18 mouse cellular contexts compared by ENCODE assay signal in genomic region chr17:78769341-78769740, GRCm38 (mm10). TPM values are rescaled to one million over a fixed set of nuclear protein-coding genes. Genes with fewer than 3 reads are reported as not detected.
DNase-seq lines count a peak whose midpoint lies in the region; ATAC-seq lines count a peak whose summit lies in the region.
"Had no signal": no experiment of that assay in that cellular context is flagged by ENCODE, and none has a peak within 500 bp of the region (broad histone marks: within the 10 kb centered on the region; RNA-seq: fewer than 3 reads in every experiment).

No protein-coding gene starts in this region.

- H3K27me3 ChIP-seq in heart, embryonic 10.5 days (ENCODE audit: insufficient read depth, poor library complexity, severe bottlenecking) = no peaks in the 10 kb centered on the region
- H3K27me3 ChIP-seq in heart, embryonic 13.5 days (replicated peaks) = no peaks in the 10 kb centered on the region
- no peaks in the 10 kb centered on the region for H3K27me3 ChIP-seq in heart, embryonic 15.5 days
- H3K27me3 ChIP-seq in hindbrain, embryonic 14.5 days (ENCODE audit: control insufficient read depth, insufficient read depth, low read length) = no peaks in the 10 kb centered on the region
- H3K27me3 ChIP-seq: embryonic facial prominence, embryonic 12.5 days; hindbrain, embryonic 13.5 days; intestine, embryonic 15.5 days; kidney, embryonic 15.5 days had no signal

- 0 out of 2 replicates have a peak overlapping the region, but pooled peaks have one; percentile 8 for H3K4me2 ChIP-seq in heart, embryonic 13.5 days
- H3K4me2 ChIP-seq in heart, embryonic 15.5 days = no peak overlapping the region
- no peak overlapping the region for H3K4me2 ChIP-seq in hindbrain, embryonic 14.5 days (replicated peaks)
- H3K4me2 ChIP-seq: embryonic facial prominence, embryonic 12.5 days; hindbrain, embryonic 13.5 days; intestine, embryonic 15.5 days; kidney, embryonic 15.5 days had no signal

- 27% methylated on average over 3 of the region's 3 CpGs for WGBS in heart, embryonic 10.5 days
- WGBS in heart, embryonic 13.5 days = 27% methylated on average over 3 of the region's 3 CpGs
- 30% methylated on average over 3 of the region's 3 CpGs for WGBS in heart, embryonic 15.5 days
- 89% methylated on average over 3 of the region's 3 CpGs for WGBS in hindbrain, embryonic 14.5 days

- H3K27ac ChIP-seq in heart, embryonic 10.5 days = peak overlapping the region; percentile 79
- peak overlapping the region; percentile 95 for H3K27ac ChIP-seq in heart, embryonic 13.5 days (replicated peaks)
- peak overlapping the region; percentile 87 for H3K27ac ChIP-seq in heart, embryonic 15.5 days
- H3K27ac ChIP-seq in hindbrain, embryonic 14.5 days = no peak overlapping the region
- H3K27ac ChIP-seq: embryonic facial prominence, embryonic 12.5 days; hindbrain, embryonic 13.5 days; intestine, embryonic 15.5 days; kidney, embryonic 15.5 days had no signal

- no peaks in the 10 kb centered on the region for H3K9me3 ChIP-seq in heart, embryonic 10.5 days
- H3K9me3 ChIP-seq in heart, embryonic 13.5 days = no peaks in the 10 kb centered on the region
- H3K9me3 ChIP-seq in heart, embryonic 15.5 days (replicated peaks) = no peaks in the 10 kb centered on the region
- no peaks in the 10 kb centered on the region for H3K9me3 ChIP-seq in hindbrain, embryonic 14.5 days (ENCODE audit: control insufficient read depth, low read length)
- H3K9me3 ChIP-seq: embryonic facial prominence, embryonic 12.5 days; hindbrain, embryonic 13.5 days; intestine, embryonic 15.5 days; kidney, embryonic 15.5 days had no signal

- peak; percentile 77 for ATAC-seq in heart, embryonic 13.5 days (ENCODE audit: extremely low read depth, insufficient number of reproducible peaks, low FRiP score, low TSS enrichment)
- ATAC-seq in heart, embryonic 15.5 days (replicated peaks; ENCODE audit: insufficient number of reproducible peaks, insufficient read depth, low FRiP score, low read depth) = peak; percentile 86
- no peak for ATAC-seq in hindbrain, embryonic 14.5 days (ENCODE audit: low FRiP score)
- ATAC-seq: CD4-positive, CD25-positive, alpha-beta regulatory T cell, adult 4 months; forebrain, embryonic 16.5 days; intestine, embryonic 15.5 days had no signal

- peaks cover 26% of the 10 kb centered on the region for H3K36me3 ChIP-seq in heart, embryonic 10.5 days
- peaks cover 48% of the 10 kb centered on the region for H3K36me3 ChIP-seq in heart, embryonic 13.5 days
- peaks cover 22% of the 10 kb centered on the region for H3K36me3 ChIP-seq in heart, embryonic 15.5 days
- peaks cover 86% of the 10 kb centered on the region for H3K36me3 ChIP-seq in hindbrain, embryonic 14.5 days (replicated peaks; ENCODE audit: control insufficient read depth, insufficient read depth)

- no peak overlapping the region for H3K9ac ChIP-seq in heart, embryonic 13.5 days
- no peak overlapping the region for H3K9ac ChIP-seq in heart, embryonic 15.5 days
- no peak overlapping the region for H3K9ac ChIP-seq in hindbrain, embryonic 14.5 days
- H3K9ac ChIP-seq: embryonic facial prominence, embryonic 12.5 days; hindbrain, embryonic 13.5 days; intestine, embryonic 15.5 days; kidney, embryonic 15.5 days had no signal

- intact Hi-C loops in heart, postnatal 10 days (cut with DNase I) = no loop called here

- no peak overlapping the region for H3K4me3 ChIP-seq in heart, embryonic 10.5 days
- no peak overlapping the region for H3K4me3 ChIP-seq in heart, embryonic 13.5 days
- no peak overlapping the region for H3K4me3 ChIP-seq in heart, embryonic 15.5 days
- H3K4me3 ChIP-seq in hindbrain, embryonic 14.5 days (replicated peaks; ENCODE audit: low read length) = no peak overlapping the region
- H3K4me3 ChIP-seq: embryonic facial prominence, embryonic 12.5 days; hindbrain, embryonic 13.5 days; intestine, embryonic 15.5 days; kidney, embryonic 15.5 days had no signal

- no peak for DNase-seq in heart, embryonic 10.5 days (ENCODE audit: low spot score)
- DNase-seq in heart, postnatal 10 days = no peak
- DNase-seq in adrenal gland, postnatal 36 days = no peak
- DNase-seq in hindbrain, embryonic 14.5 days (ENCODE audit: low spot score) = no peak
- DNase-seq: adrenal gland, postnatal 10 days; cerebellum, adult 11-12 months; cerebellum, adult 9-10 months; cerebellum, postnatal 25 days; gastrocnemius, postnatal 10 days; kidney, adult 2 months had no signal

- peaks cover 47% of the 10 kb centered on the region for H3K4me1 ChIP-seq in heart, embryonic 10.5 days
- peaks cover 49% of the 10 kb centered on the region for H3K4me1 ChIP-seq in heart, embryonic 13.5 days
- H3K4me1 ChIP-seq in heart, embryonic 15.5 days (replicated peaks) = peaks cover 44% of the 10 kb centered on the region
- no peaks in the 10 kb centered on the region for H3K4me1 ChIP-seq in hindbrain, embryonic 14.5 days (replicated peaks; ENCODE audit: control insufficient read depth, insufficient read depth, low read length)
- H3K4me1 ChIP-seq: embryonic facial prominence, embryonic 12.5 days; hindbrain, embryonic 13.5 days; intestine, embryonic 15.5 days; kidney, embryonic 15.5 days had no signal

RNA-seq across cellular contexts. Expression of gene Strn, which starts 32.3 kb away (rescaled TPM):
- 8.5 and 12.6 TPM in 2 replicates for polyA plus RNA-seq in heart, embryonic 10.5 days (2016; fragmentation: Nextera tagmentation; extraction: Ambion mirVana)
- total RNA-seq in heart, postnatal 10 days (2021) = 10 to 100 TPM; 40.1 to 42.4 TPM
- polyA plus RNA-seq in heart, embryonic 13.5 days (2015; fragmentation: Nextera tagmentation; extraction: Ambion mirVana) = 10.3 and 11.0 TPM in 2 replicates
- 11.1 and 12.0 TPM in 2 replicates for polyA plus RNA-seq in heart, embryonic 15.5 days (2015; fragmentation: Nextera tagmentation; extraction: Ambion mirVana)
- 10 to 100 TPM; 21.7 to 25.9 TPM for total RNA-seq in adrenal gland, postnatal 36 days (2021)
- 7.6 and 8.0 TPM in 2 replicates for polyA plus RNA-seq in hindbrain, embryonic 14.5 days (2014; fragmentation: Nextera tagmentation; extraction: Ambion mirVana)
